Comparison of ENCODE assay signal across 8 mouse cellular contexts in genomic region chr2:154790656-154791483, GRCm38 (mm10). TPM values are rescaled to one million over a fixed set of nuclear protein-coding genes. Genes with fewer than 3 reads are reported as not detected.
DNase-seq lines count a peak whose midpoint lies in the region; ATAC-seq and TF ChIP-seq lines count a peak whose summit lies in the region.

Gene Raly (plus strand): TSS chr2:154791096.
Gene a (plus strand): TSS chr2:154791402.

- WGBS in embryonic facial prominence, embryonic 14.5 days, result under 1% methylated on average over 35 of the region's 89 CpGs
- WGBS in heart, adult 2 months, result 1% methylated on average over 89 of the region's 89 CpGs
- WGBS in limb, embryonic 13.5 days, result under 1% methylated on average over 64 of the region's 89 CpGs
- under 1% methylated on average over 63 of the region's 89 CpGs for WGBS in midbrain, embryonic 16.5 days

- peak; percentile 37 for TF ChIP-seq CTCF in heart, adult 2 months (IDR thresholded peaks at IDR 0.05)

- H3K4me2 ChIP-seq in embryonic facial prominence, embryonic 14.5 days (ENCODE audit: low read depth, low read length), result peak within 1 kb of the TSS; percentile 72
- peak within 1 kb of the TSS; percentile 79 for H3K4me2 ChIP-seq in limb, embryonic 13.5 days (replicated peaks)
- H3K4me2 ChIP-seq in midbrain, embryonic 16.5 days (ENCODE audit: low read length), result peak within 1 kb of the TSS; percentile 73

- H3K4me1 ChIP-seq in embryonic facial prominence, embryonic 14.5 days (ENCODE audit: control insufficient read depth, insufficient read depth, low read length), result peaks cover 33% of the 10 kb centered on the region
- peaks cover 10% of the 10 kb centered on the region for H3K4me1 ChIP-seq in heart, adult 2 months (ENCODE audit: control insufficient read depth, insufficient read depth, low read length)
- H3K4me1 ChIP-seq in limb, embryonic 13.5 days, result peaks cover 39% of the 10 kb centered on the region
- H3K4me1 ChIP-seq in midbrain, embryonic 16.5 days (ENCODE audit: control insufficient read depth, insufficient read depth, low read length), result peaks cover 32% of the 10 kb centered on the region

- peak within 1 kb of the TSS; percentile 98 for H3K27ac ChIP-seq in embryonic facial prominence, embryonic 14.5 days (replicated peaks; ENCODE audit: low read depth, low read length)
- peak within 1 kb of the TSS; percentile 99 for H3K27ac ChIP-seq in heart, adult 2 months
- H3K27ac ChIP-seq in limb, embryonic 13.5 days, result peak within 1 kb of the TSS; percentile 96
- peak within 1 kb of the TSS; percentile 99 for H3K27ac ChIP-seq in midbrain, embryonic 16.5 days (ENCODE audit: low read length)

- peak within 1 kb of the TSS; percentile 98 for H3K9ac ChIP-seq in embryonic facial prominence, embryonic 14.5 days (ENCODE audit: low read depth, low read length)
- H3K9ac ChIP-seq in heart, adult 2 months (ENCODE audit: low read depth, low read length), result peak within 1 kb of the TSS; percentile 95
- H3K9ac ChIP-seq in limb, embryonic 13.5 days, result peak within 1 kb of the TSS; percentile 99
- peak within 1 kb of the TSS; percentile 83 for H3K9ac ChIP-seq in midbrain, embryonic 16.5 days (ENCODE audit: low read depth, low read length)

- 0 out of 2 replicates have a peak, but pooled peaks have one; percentile 24 for TF ChIP-seq EP300 in heart, adult 2 months (IDR thresholded peaks at IDR 0.05; ENCODE audit: insufficient read depth, low read depth, low read length)

- peak; percentile 97 for ATAC-seq in embryonic facial prominence, embryonic 14.5 days (ENCODE audit: low read depth)
- peak; percentile 96 for ATAC-seq in limb, embryonic 13.5 days (ENCODE audit: low FRiP score, low read depth)
- ATAC-seq in midbrain, embryonic 16.5 days, result peak; percentile 96

- peak; percentile 99 for DNase-seq in 3T3-L1 (ENCODE audit: low read depth, low spot score)
- peak; percentile 88 to 97 for DNase-seq in adrenal gland, postnatal 4 days (ENCODE audit: low spot score in 2 of 2)
- peak; percentile 99 for DNase-seq in embryonic facial prominence, embryonic 14.5 days (ENCODE audit: low spot score)
- DNase-seq in heart, adult 2 months, result peak; percentile 96 to 98
- DNase-seq in kidney, adult 8-10 months, result peak; percentile 98
- peak; percentile 96 to 99 for DNase-seq in spleen, postnatal 10 days (ENCODE audit: low spot score in 2 of 2)

- H3K9me3 ChIP-seq in embryonic facial prominence, embryonic 14.5 days (ENCODE audit: control insufficient read depth, low read length), result no peaks in the 10 kb centered on the region
- no peaks in the 10 kb centered on the region for H3K9me3 ChIP-seq in limb, embryonic 13.5 days
- H3K9me3 ChIP-seq in midbrain, embryonic 16.5 days (replicated peaks; ENCODE audit: control insufficient read depth, low read length, poor library complexity, severe bottlenecking), result no peaks in the 10 kb centered on the region

- intact Hi-C loops in heart, adult 2 months (cut with DNase I), result loop anchor here (2.0 to 10.0 kb wide), 5 partner anchors 30 to 356 kb away; partner anchors contain the start of genes Cbfa2t2 and Eif2s2

- H3K36me3 ChIP-seq in embryonic facial prominence, embryonic 14.5 days (ENCODE audit: control insufficient read depth, insufficient read depth, low read length), result 0 out of 2 replicates have a peak, but pooled peaks cover 3% of the 10 kb centered on the region
- peaks cover 28% of the 10 kb centered on the region for H3K36me3 ChIP-seq in heart, adult 2 months (ENCODE audit: control insufficient read depth, insufficient read depth, low read length)
- H3K36me3 ChIP-seq in limb, embryonic 13.5 days, result no peaks in the 10 kb centered on the region
- no peaks in the 10 kb centered on the region for H3K36me3 ChIP-seq in midbrain, embryonic 16.5 days (ENCODE audit: control insufficient read depth, insufficient read depth, low read length)

- H3K79me2 ChIP-seq in heart, adult 2 months (replicated peaks; ENCODE audit: control insufficient read depth, insufficient read depth, low read length), result peaks cover 6% of the 10 kb centered on the region; the same call in 1 of the 2 replicates

- H3K27me3 ChIP-seq in embryonic facial prominence, embryonic 14.5 days (replicated peaks; ENCODE audit: control insufficient read depth, insufficient read depth, low read length), result no peaks in the 10 kb centered on the region
- no peaks in the 10 kb centered on the region for H3K27me3 ChIP-seq in heart, adult 2 months (ENCODE audit: control insufficient read depth, insufficient read depth, low read length)
- no peaks in the 10 kb centered on the region for H3K27me3 ChIP-seq in limb, embryonic 13.5 days
- no peaks in the 10 kb centered on the region for H3K27me3 ChIP-seq in midbrain, embryonic 16.5 days (ENCODE audit: control insufficient read depth, insufficient read depth, low read depth, low read length)

- peak; percentile 95 for TF ChIP-seq POLR2A in heart, adult 2 months (IDR thresholded peaks at IDR 0.05; ENCODE audit: insufficient read depth, low read depth, low read length)

- peak within 1 kb of the TSS; percentile 99 for H3K4me3 ChIP-seq in embryonic facial prominence, embryonic 14.5 days (ENCODE audit: low read depth, low read length)
- H3K4me3 ChIP-seq in heart, adult 2 months, result peak within 1 kb of the TSS; percentile 98
- peak within 1 kb of the TSS; percentile 88 for H3K4me3 ChIP-seq in limb, embryonic 13.5 days
- peak within 1 kb of the TSS; percentile 85 for H3K4me3 ChIP-seq in midbrain, embryonic 16.5 days (ENCODE audit: low read depth, low read length)

RNA-seq across cellular contexts. Expression of gene Raly, which starts in this region (rescaled TPM):
- 100 to 1,000 TPM; 216 to 223 TPM for total RNA-seq in adrenal gland, postnatal 4 days (2021)
- polyA plus RNA-seq in embryonic facial prominence, embryonic 14.5 days (2014; fragmentation: Nextera tagmentation; extraction: Ambion mirVana), result 54.5 and 72.8 TPM in 2 replicates
- 10 to 100 TPM; 83.4 to 92.7 TPM for total RNA-seq in heart, adult 2 months (2021)
- 89.8 and 112 TPM in 2 replicates for polyA plus RNA-seq in heart, adult 2 months (2012; rRNA removed)
- 41.7 and 46.9 TPM in 2 replicates for polyA plus RNA-seq in limb, embryonic 13.5 days (2015; fragmentation: Nextera tagmentation; extraction: Ambion mirVana)
- polyA plus RNA-seq in midbrain, embryonic 16.5 days (2015; fragmentation: Nextera tagmentation; extraction: Ambion mirVana), result 24.0 and 27.3 TPM in 2 replicates

RNA-seq across cellular contexts. Expression of gene a, which starts in this region (rescaled TPM):
- not detected for total RNA-seq in adrenal gland, postnatal 4 days (2021)
- polyA plus RNA-seq in embryonic facial prominence, embryonic 14.5 days (2014; fragmentation: Nextera tagmentation; extraction: Ambion mirVana), result 5.3 and 6.0 TPM in 2 replicates
- total RNA-seq in heart, adult 2 months (2021), result not detected
- not detected in 2 replicates for polyA plus RNA-seq in heart, adult 2 months (2012; rRNA removed)
- 10.9 and 12.0 TPM in 2 replicates for polyA plus RNA-seq in limb, embryonic 13.5 days (2015; fragmentation: Nextera tagmentation; extraction: Ambion mirVana)
- 0.54 and 1.5 TPM in 2 replicates for polyA plus RNA-seq in midbrain, embryonic 16.5 days (2015; fragmentation: Nextera tagmentation; extraction: Ambion mirVana)

Comparison
In these comparisons a context has a peak if more than half of its experiments do, and no peak if none do; other contexts are left out.
1. Peak in every context shown above with its lines: DNase-seq, ATAC-seq, H3K4me3 ChIP-seq and H3K27ac ChIP-seq.